ENCODE assay signal across 25 mouse cellular contexts in genomic region chr6:90630427-90630826, GRCm38 (mm10). TPM values are rescaled to one million over a fixed set of nuclear protein-coding genes. Genes with fewer than 3 reads are reported as not detected.
A peak's percentile ranks its signal among the peaks of the same experiment; 100 is the strongest.
DNase-seq lines count a peak whose midpoint lies in the region; ATAC-seq and TF ChIP-seq lines count a peak whose summit lies in the region.
"Had no signal": no experiment of that assay in that cellular context is flagged by ENCODE, and none has a peak within 500 bp of the region (broad histone marks: within the 10 kb centered on the region; RNA-seq: fewer than 3 reads in every experiment).

No protein-coding gene starts in this region.

- H3K9me3 ChIP-seq in liver, embryonic 12.5 days (replicated peaks), result no peaks in the 10 kb centered on the region; the same call in 1 of the 2 replicates
- H3K9me3 ChIP-seq in liver, postnatal 0 days (ENCODE audit: low read length), result no peaks in the 10 kb centered on the region
- H3K9me3 ChIP-seq: heart, embryonic 10.5 days; heart, embryonic 15.5 days; hindbrain, embryonic 12.5 days; midbrain, embryonic 13.5 days; stomach, embryonic 15.5 days had no signal

- no peak for DNase-seq in liver, postnatal 0 days
- peak; percentile 33 to 35 for DNase-seq in B cell, adult 2 months
- DNase-seq in naive thymus-derived CD4-positive, alpha-beta T cell, adult 2 months (ENCODE audit: low read depth), result peak; percentile 66
- DNase-seq in kidney, adult 2 months, result no peak
- DNase-seq in gastrocnemius, postnatal 36 days, result no peak
- DNase-seq: adrenal gland, postnatal 14 days; cerebellum, adult 11-12 months; cerebellum, postnatal 10 days; forebrain, postnatal 0 days; heart, postnatal 36 days; kidney, postnatal 14 days; liver; lung, adult 18-20 months; lung, postnatal 4 days had no signal

- no peaks in the 10 kb centered on the region for H3K27me3 ChIP-seq in liver, embryonic 12.5 days (replicated peaks)
- no peaks in the 10 kb centered on the region for H3K27me3 ChIP-seq in liver, postnatal 0 days (ENCODE audit: insufficient read depth, low read length)
- H3K27me3 ChIP-seq in kidney, adult 2 months (replicated peaks; ENCODE audit: control insufficient read depth, insufficient read depth, low read length), result no peaks in the 10 kb centered on the region
- H3K27me3 ChIP-seq: embryonic facial prominence, embryonic 13.5 days; heart, embryonic 15.5 days; hindbrain, embryonic 12.5 days; midbrain, embryonic 13.5 days; stomach, embryonic 15.5 days had no signal

- H3K4me1 ChIP-seq in liver, embryonic 12.5 days, result peaks cover 56% of the 10 kb centered on the region
- H3K4me1 ChIP-seq in liver, postnatal 0 days (ENCODE audit: insufficient read depth), result peaks cover 6% of the 10 kb centered on the region; the same call in 1 of the 2 replicates
- no peaks in the 10 kb centered on the region for H3K4me1 ChIP-seq in kidney, adult 2 months (ENCODE audit: control insufficient read depth, insufficient read depth, low read length)
- H3K4me1 ChIP-seq: embryonic facial prominence, embryonic 13.5 days; heart, embryonic 15.5 days; hindbrain, embryonic 12.5 days; midbrain, embryonic 13.5 days; stomach, embryonic 15.5 days had no signal

- peak overlapping the region; percentile 29 for H3K27ac ChIP-seq in liver, embryonic 12.5 days
- H3K27ac ChIP-seq in liver, postnatal 0 days (ENCODE audit: low read depth), result no peak overlapping the region
- H3K27ac ChIP-seq in kidney, adult 2 months (ENCODE audit: insufficient read depth, low read depth, low read length), result no peak overlapping the region
- H3K27ac ChIP-seq: embryonic facial prominence, embryonic 13.5 days; heart, embryonic 10.5 days; heart, embryonic 15.5 days; hindbrain, embryonic 12.5 days; hindbrain, postnatal 0 days; midbrain, embryonic 13.5 days; stomach, embryonic 15.5 days had no signal

- H3K4me3 ChIP-seq in liver, embryonic 12.5 days, result no peak overlapping the region
- no peak overlapping the region for H3K4me3 ChIP-seq in liver, postnatal 0 days (ENCODE audit: low read depth, low read length)
- H3K4me3 ChIP-seq in kidney, adult 2 months (ENCODE audit: insufficient read depth, low read depth, low read length), result no peak overlapping the region
- H3K4me3 ChIP-seq: embryonic facial prominence, embryonic 13.5 days; heart, embryonic 10.5 days; heart, embryonic 15.5 days; hindbrain, embryonic 12.5 days; midbrain, embryonic 13.5 days; stomach, embryonic 15.5 days had no signal

- no peak for TF ChIP-seq EP300 in liver, postnatal 0 days (IDR thresholded peaks at IDR 0.05; ENCODE audit: low read depth)

- H3K36me3 ChIP-seq in liver, embryonic 12.5 days, result peaks cover 98% of the 10 kb centered on the region
- H3K36me3 ChIP-seq in liver, postnatal 0 days (replicated peaks; ENCODE audit: insufficient read depth, low read length), result peaks cover 64% of the 10 kb centered on the region
- no peaks in the 10 kb centered on the region for H3K36me3 ChIP-seq in kidney, adult 2 months (ENCODE audit: control insufficient read depth, insufficient read depth, low read length)
- H3K36me3 ChIP-seq: embryonic facial prominence, embryonic 13.5 days; heart, embryonic 15.5 days; hindbrain, embryonic 12.5 days; midbrain, embryonic 13.5 days; stomach, embryonic 15.5 days had no signal

- no peak for TF ChIP-seq CTCF in liver, postnatal 0 days (IDR thresholded peaks at IDR 0.05; ENCODE audit: low read depth)
- no peak for TF ChIP-seq CTCF in kidney, adult 2 months (conservative IDR thresholded peaks at IDR 0.05; ENCODE audit: insufficient read depth, insufficient read length, low read depth, low read length)

- TF ChIP-seq POLR2A in kidney, adult 2 months (IDR thresholded peaks at IDR 0.05; ENCODE audit: low read depth, low read length), result no peak

- H3K4me2 ChIP-seq in liver, embryonic 12.5 days, result no peak overlapping the region
- H3K4me2 ChIP-seq in liver, postnatal 0 days (ENCODE audit: low read depth, low read length), result no peak overlapping the region
- H3K4me2 ChIP-seq: embryonic facial prominence, embryonic 13.5 days; heart, embryonic 15.5 days; hindbrain, embryonic 12.5 days; midbrain, embryonic 13.5 days; stomach, embryonic 15.5 days had no signal

- H3K9ac ChIP-seq in liver, embryonic 12.5 days, result no peak overlapping the region
- no peak overlapping the region for H3K9ac ChIP-seq in liver, postnatal 0 days (replicated peaks)
- H3K9ac ChIP-seq: embryonic facial prominence, embryonic 13.5 days; forebrain, postnatal 0 days; heart, embryonic 15.5 days; hindbrain, embryonic 12.5 days; midbrain, embryonic 13.5 days; stomach, embryonic 15.5 days had no signal

- 85% methylated on average over 7 of the region's 7 CpGs for WGBS in liver, embryonic 12.5 days (ENCODE audit: insufficient replicate concordance)
- WGBS in liver, postnatal 0 days (ENCODE audit: insufficient replicate concordance), result 83% methylated on average over 7 of the region's 7 CpGs
- WGBS in kidney, adult 2 months, result 94% methylated on average over 7 of the region's 7 CpGs

- ATAC-seq in liver, embryonic 12.5 days, result no peak
- no peak for ATAC-seq in liver, postnatal 0 days
- peak; percentile 69 for ATAC-seq in activated CD4-positive, CD25-positive, alpha-beta regulatory T cell, adult 4 months
- ATAC-seq: forebrain, postnatal 0 days; hindbrain, postnatal 0 days; intestine, postnatal 0 days; lung, postnatal 0 days; midbrain, embryonic 13.5 days had no signal

- intact Hi-C loops in gastrocnemius, postnatal 36 days (cut with DNase I), result no loop called here

RNA-seq across cellular contexts. Expression of gene Slc41a3, which starts 25.9 kb away (rescaled TPM):
- polyA plus RNA-seq in liver, embryonic 12.5 days (2016; fragmentation: Nextera tagmentation; extraction: Ambion mirVana), result 39.7 and 42.4 TPM in 2 replicates
- polyA plus RNA-seq in liver, postnatal 0 days (2015; fragmentation: Nextera tagmentation; extraction: Ambion mirVana), result 23.2 and 23.4 TPM in 2 replicates
- 1 to 10 TPM; 5.3 to 5.8 TPM for polyA plus RNA-seq in activated CD4-positive, CD25-positive, alpha-beta regulatory T cell, adult 4 months (2017; shearing (Covaris generic))
- 6.3 and 8.0 TPM in 2 replicates for polyA plus RNA-seq in kidney, adult 2 months (2012; rRNA removed)
- 10 to 100 TPM; 61.5 to 75.4 TPM for total RNA-seq in gastrocnemius, postnatal 36 days (2021)

Comparison
In these comparisons a context has a peak if more than half of its experiments do, and no peak if none do; other contexts are left out.
1. DNase-seq: peak in B cell, adult 2 months (2 of 2) and naive thymus-derived CD4-positive, alpha-beta T cell, adult 2 months (single experiment); none in liver, postnatal 0 days (single experiment), kidney, adult 2 months (single experiment) and gastrocnemius, postnatal 36 days (0 of 2).